Mouse (Mus musculus) liver, postnatal 0 days (tissue): ENCODE data around the gene Cnot6. TPM values are rescaled to one million over a fixed set of nuclear protein-coding genes. Genes with fewer than 3 reads are reported as not detected.

Experiments
- ATAC-seq: fragments of 200-750 bp; cut with Nextera tagmentation; 2 replicates; pipeline ENCODE4 v1.8.0; 2017; ENCODE audit warnings: mild to moderate bottlenecking, moderate library complexity
- DNase-seq: peaks from one replicate; pipeline ENCODE4 v3.0.0-alpha.2; 2016
- H3K27ac ChIP-seq: fragments of 300-500 bp; sonication (generic); 2 replicates; pipeline ENCODE4 v1.5.1; 2014; ENCODE audit warnings: antibody characterized with exemption, moderate library complexity, mild to moderate bottlenecking, low read depth
- H3K27me3 ChIP-seq: fragments of 300-500 bp; sonication (generic); 2 replicates; pipeline ENCODE4 v1.6.1; 2014; ENCODE audit warnings: low read length, control low read depth, mixed read lengths; ENCODE audit not compliant: insufficient read depth
- H3K36me3 ChIP-seq: fragments of 300-500 bp; sonication (generic); replicated peaks from 2 replicates; pipeline ENCODE4 v1.6.1; 2014; ENCODE audit warnings: mild to moderate bottlenecking, control low read depth, low read length, moderate library complexity, mixed read lengths; ENCODE audit not compliant: insufficient read depth
- H3K4me1 ChIP-seq: fragments of 300-500 bp; sonication (generic); 2 replicates; pipeline ENCODE4 v1.6.1; 2014; ENCODE audit warnings: antibody characterized with exemption, mild to moderate bottlenecking, control low read depth; ENCODE audit not compliant: insufficient read depth
- H3K4me2 ChIP-seq: fragments of 300-500 bp; sonication (generic); 2 replicates; pipeline ENCODE4 v1.6.1; 2014; ENCODE audit warnings: low read depth, mild to moderate bottlenecking, low read length, moderate library complexity, mixed read lengths
- H3K4me3 ChIP-seq: fragments of 300-500 bp; sonication (generic); 2 replicates; pipeline ENCODE4 v1.5.1; 2014; ENCODE audit warnings: low read depth, low read length
- H3K9ac ChIP-seq: fragments of 300-500 bp; sonication (generic); replicated peaks from 2 replicates; pipeline ENCODE4 v1.6.1; 2014; ENCODE audit warnings: mild to moderate bottlenecking, moderate library complexity
- H3K9me3 ChIP-seq: fragments of 300-500 bp; sonication (generic); 2 replicates; pipeline ENCODE4 v1.6.1; 2016; ENCODE audit warnings: mild to moderate bottlenecking, control low read depth, low read length, mixed read lengths
- CTCF ChIP-seq: sonication (generic); IDR thresholded peaks from 2 replicates; pipeline ENCODE4 v1.5.1; 2016; ENCODE audit warnings: antibody characterized with exemption, low read depth
- EP300 ChIP-seq: IDR thresholded peaks from 2 replicates; pipeline ENCODE4 v1.6.1; 2016; ENCODE audit warnings: antibody characterized with exemption, low read depth, mild to moderate bottlenecking
- WGBS: fragments of 180-500 bp; shearing (Covaris S2); extraction: QIAGEN DNeasy Blood & Tissue Kit; methylation state at CpG from one replicate; pipeline ENCODE4 v1.1.7; 2014; ENCODE audit not compliant: insufficient replicate concordance; 5-methylcytosine and 5-hydroxymethylcytosine counted together
- polyA plus RNA-seq: library from polyadenylated mRNA; unstranded; fragments of >200 nt; fragmentation: Nextera tagmentation; extraction: Ambion mirVana; gene quantifications from 2 replicates; pipeline ENCODE4 v1.2.1, GENCODE M21; 2015

Cnot6 gene
- polyA plus RNA-seq, 1 experiment from 2014 or later, result 18.1 TPM

DNA sequence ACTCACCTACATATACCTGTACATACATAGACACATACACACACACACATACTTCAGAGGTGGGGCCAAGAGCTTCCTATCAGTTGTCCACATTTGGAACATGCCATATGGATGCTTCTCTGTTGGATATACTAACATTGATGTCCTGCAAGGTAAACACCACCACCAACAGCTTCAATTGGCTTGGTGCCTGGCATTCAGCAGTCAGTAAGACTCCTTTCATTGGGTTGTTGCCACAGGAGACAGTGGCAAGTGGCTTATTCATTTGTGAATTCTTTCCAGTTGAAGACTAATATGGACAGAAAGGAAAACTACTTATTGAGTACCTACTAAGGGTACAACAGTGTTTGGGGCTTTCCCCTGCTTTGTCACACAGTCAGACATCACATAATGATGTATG is 32.5 kb upstream of the Cnot6 start:
- no peak overlapping the region for H3K27ac ChIP-seq
- H3K4me3 ChIP-seq, result no peak overlapping the region
- DNase-seq (no peak), ATAC-seq (no peak)
- peaks cover 6% of the 10 kb centered on the region for H3K9me3 ChIP-seq
- H3K9ac ChIP-seq, result no peak overlapping the region
- H3K4me1 ChIP-seq, result peaks cover 4% of the 10 kb centered on the region; the same call in 1 of the 2 replicates
- no peak overlapping the region for H3K4me2 ChIP-seq
- no peaks in the 10 kb centered on the region for H3K36me3 ChIP-seq
- TF ChIP-seq CTCF (no peak), EP300 (no peak)
- H3K27me3 ChIP-seq, result no peaks in the 10 kb centered on the region

DNA sequence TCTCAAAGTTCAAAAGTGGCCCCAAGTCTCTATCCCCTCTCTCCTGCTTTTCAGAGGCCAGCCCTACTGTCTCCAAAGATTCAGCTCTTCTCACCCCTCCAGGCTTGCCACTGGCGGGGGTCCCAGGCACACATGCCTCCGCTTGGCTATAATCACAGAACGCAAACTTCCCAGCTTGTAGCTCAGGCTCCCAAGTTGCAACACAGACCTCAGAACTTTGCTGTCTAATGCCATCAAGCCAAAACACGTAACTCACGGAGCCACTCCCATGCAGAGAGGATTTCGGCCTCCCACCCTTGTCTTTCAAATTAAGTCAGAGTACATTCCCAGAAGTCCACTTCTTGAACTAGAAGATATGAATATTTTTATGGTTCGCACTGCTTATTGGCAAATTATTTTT is 31.1 kb upstream of the Cnot6 start:
- H3K9me3 ChIP-seq, result no peaks in the 10 kb centered on the region; the same call in 1 of the 2 replicates
- TF ChIP-seq EP300 (peak; percentile 55; the same call in 1 of the 2 replicates), CTCF (no peak)
- peaks cover 9% of the 10 kb centered on the region; the same call in 1 of the 2 replicates for H3K4me1 ChIP-seq
- no peaks in the 10 kb centered on the region for H3K27me3 ChIP-seq
- H3K4me3 ChIP-seq, result no peak overlapping the region
- DNase-seq, result no peak
- WGBS, result 72% methylated on average over 7 of the region's 7 CpGs
- 0 out of 2 replicates have a peak, but pooled peaks have one; percentile 21 for ATAC-seq
- no peak overlapping the region for H3K27ac ChIP-seq
- H3K4me2 ChIP-seq, result no peak overlapping the region
- H3K36me3 ChIP-seq, result no peaks in the 10 kb centered on the region
- H3K9ac ChIP-seq, result no peak overlapping the region

DNA sequence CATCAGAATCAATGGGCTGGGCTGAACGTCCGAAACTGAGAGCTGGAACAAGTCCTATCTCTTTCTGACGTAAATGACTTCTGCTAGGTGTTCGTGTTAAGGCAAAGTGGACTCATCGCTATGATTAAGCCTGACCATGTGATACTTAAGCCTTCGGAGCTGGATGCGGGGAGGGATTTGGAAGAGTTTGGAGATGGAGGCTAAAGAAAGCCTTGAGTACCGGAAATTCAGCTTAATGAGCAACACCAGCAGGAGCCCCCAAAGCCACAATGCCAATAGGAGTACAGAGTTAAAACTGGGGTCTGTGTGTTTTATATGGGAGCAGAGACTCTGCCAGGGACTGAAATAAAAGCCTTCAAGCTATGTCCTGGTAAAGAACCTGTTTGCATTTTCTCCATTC is 29.7 kb upstream of the Cnot6 start:
- Histone ChIP-seq H3K4me1 (peaks cover 9% of the 10 kb centered on the region; the same call in 1 of the 2 replicates), H3K27ac (no peak overlapping the region), H3K4me3 (no peak overlapping the region), H3K27me3 (no peaks in the 10 kb centered on the region), H3K9ac (no peak overlapping the region), H3K4me2 (no peak overlapping the region), H3K9me3 (no peaks in the 10 kb centered on the region), H3K36me3 (no peaks in the 10 kb centered on the region)
- TF ChIP-seq EP300, result no peak
- ATAC-seq (no peak), DNase-seq (no peak)
- WGBS, result 77% methylated on average over 8 of the region's 8 CpGs

DNA sequence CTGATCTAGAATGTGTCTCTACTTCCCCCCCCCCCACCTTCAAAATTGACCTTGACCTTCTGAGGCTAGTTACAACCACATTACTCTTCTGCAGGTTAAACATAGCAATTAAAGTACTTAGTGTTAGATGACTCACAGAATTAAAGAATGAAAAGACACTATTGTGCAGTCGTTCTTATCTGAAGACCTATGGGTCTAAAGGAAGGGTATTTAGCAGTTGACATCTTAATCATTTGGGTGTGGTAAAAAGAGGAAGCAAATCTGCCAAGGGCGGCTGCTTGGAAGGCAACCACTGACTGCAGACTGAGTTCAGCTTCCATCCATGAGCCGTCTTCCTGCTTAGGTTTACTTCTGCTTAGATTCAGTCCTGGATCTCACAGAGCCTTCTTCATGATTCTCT is 27.3 kb upstream of the Cnot6 start:
- ATAC-seq (no peak), DNase-seq (no peak)
- H3K27ac ChIP-seq, result no peak overlapping the region
- H3K36me3 ChIP-seq, result no peaks in the 10 kb centered on the region
- H3K4me3 ChIP-seq, result no peak overlapping the region
- H3K9ac ChIP-seq, result no peak overlapping the region
- no peaks in the 10 kb centered on the region for H3K9me3 ChIP-seq
- 18% methylated on average over 3 of the region's 3 CpGs for WGBS
- H3K27me3 ChIP-seq, result no peaks in the 10 kb centered on the region
- no peak for TF ChIP-seq CTCF
- no peak for TF ChIP-seq EP300
- no peak overlapping the region for H3K4me2 ChIP-seq
- peaks cover 9% of the 10 kb centered on the region; the same call in 1 of the 2 replicates for H3K4me1 ChIP-seq

DNA sequence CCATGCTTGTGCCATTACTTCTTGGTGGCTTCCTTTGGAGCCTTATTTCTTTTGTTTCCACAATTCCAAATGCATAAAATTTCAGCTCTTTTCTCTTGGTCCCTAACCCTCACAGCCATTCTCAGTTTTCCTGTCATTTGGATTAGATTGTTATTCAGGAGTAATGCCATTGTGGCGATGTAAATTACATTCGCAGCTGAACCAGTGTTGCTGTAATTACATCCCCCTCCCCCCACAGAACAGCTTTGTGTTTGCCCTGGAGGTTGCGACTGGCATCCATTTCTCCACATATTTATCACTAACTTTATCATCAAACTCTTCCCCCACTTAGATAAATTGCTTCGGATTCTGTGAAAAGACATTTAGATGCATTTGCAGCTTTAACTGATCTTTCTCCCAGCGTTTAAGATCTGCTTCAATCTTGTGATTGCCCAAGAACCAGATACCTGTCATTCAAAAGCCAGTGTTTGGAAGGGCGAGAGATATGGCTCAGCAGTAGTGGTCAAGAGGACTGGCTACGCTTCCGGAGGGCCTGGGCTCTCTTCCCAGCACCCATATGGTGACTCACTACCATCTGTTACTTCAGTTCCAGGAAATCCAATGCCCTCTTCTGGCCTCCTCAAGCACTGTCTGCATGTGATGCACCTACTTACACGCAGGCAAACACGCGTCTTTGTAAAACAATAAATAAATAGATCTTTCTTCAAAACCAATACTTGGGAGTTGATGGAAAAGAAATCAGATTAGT is 26.3 kb upstream of the Cnot6 start:
- Histone ChIP-seq H3K27ac (no peak overlapping the region), H3K4me3 (no peak overlapping the region), H3K4me1 (peaks cover 9% of the 10 kb centered on the region; the same call in 1 of the 2 replicates), H3K27me3 (no peaks in the 10 kb centered on the region), H3K9ac (no peak overlapping the region), H3K36me3 (no peaks in the 10 kb centered on the region), H3K4me2 (no peak overlapping the region), H3K9me3 (no peaks in the 10 kb centered on the region)
- TF ChIP-seq EP300 (no peak), CTCF (no peak)
- DNase-seq (no peak), ATAC-seq (no peak)
- WGBS, result 78% methylated on average over 11 of the region's 11 CpGs

DNA sequence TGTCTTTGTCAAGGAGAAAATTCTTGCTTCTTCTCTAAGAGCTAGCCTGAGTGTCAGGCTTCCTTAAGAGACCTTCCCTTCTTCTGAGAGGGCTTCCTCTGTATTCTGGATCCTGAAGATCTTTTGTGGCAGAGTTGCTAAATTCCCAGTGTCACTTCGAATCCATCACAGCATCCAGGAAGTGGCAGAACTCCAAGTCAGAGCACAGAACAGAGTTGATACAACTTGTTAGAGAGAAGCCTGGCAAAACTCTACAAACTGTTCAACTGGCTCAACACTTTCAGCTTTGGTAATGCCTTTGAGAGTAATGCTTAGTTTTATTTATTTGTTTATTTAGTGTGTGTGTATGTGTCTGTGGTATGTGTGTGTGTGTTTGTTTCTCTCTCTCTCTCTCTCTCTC is 25.1 kb upstream of the Cnot6 start:
- TF ChIP-seq EP300 (no peak), CTCF (no peak)
- no peak for DNase-seq
- H3K27me3 ChIP-seq, result no peaks in the 10 kb centered on the region

More for the DNA sequence above, 25.1 kb upstream of the Cnot6 start:
- Histone ChIP-seq H3K36me3 (no peaks in the 10 kb centered on the region), H3K9ac (no peak overlapping the region), H3K9me3 (no peaks in the 10 kb centered on the region), H3K4me1 (peaks cover 9% of the 10 kb centered on the region; the same call in 1 of the 2 replicates), H3K4me3 (no peak overlapping the region), H3K27ac (no peak overlapping the region), H3K4me2 (no peak overlapping the region)
- no peak for ATAC-seq
- WGBS, result 28% methylated on average over 1 of the region's 1 CpGs
